Mouse (Mus musculus): ENCODE measurements around the gene Wnt1.
"Not testable (repeated sequence)": the region's sequence is repeated elsewhere in the genome, so short reads cannot be mapped to it uniquely, and the experiment has no call there.

The Wnt1 gene

DNA sequence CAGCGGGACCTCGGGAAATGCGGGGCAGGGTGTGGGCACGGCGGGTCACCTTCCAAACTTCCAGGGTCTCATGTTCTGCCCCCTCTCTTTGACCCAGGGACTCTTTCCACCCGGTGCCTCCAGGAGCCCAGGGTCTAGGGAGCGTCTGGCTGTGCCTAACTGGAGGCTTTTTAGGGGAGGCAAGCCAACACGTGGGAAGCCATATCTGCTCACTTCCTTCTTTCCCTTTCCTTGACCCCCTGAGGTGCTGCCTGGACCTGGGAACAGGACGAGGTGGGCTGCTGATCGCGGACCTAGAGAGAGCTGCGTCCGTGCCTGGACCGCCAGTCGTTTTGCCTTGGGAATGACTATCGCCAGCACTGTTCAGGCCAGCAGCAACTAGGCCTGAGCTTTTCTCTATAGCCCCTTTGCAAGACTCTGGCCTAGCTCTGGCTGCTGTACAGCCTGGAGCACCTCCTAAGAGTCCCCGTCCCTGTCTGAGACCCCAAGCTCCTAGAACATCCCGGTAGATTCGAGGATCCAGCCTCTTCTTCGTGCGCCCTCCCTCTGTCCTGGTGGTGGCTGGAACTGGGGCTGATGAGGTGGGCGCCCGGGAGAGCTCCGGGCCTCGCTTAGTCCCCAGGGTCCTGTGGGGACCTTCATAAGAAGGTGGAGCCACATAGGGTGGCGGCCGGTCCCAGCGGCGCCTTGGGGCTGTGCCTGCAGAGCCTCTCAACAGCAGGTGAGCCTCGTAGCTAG lies 16.6 kb downstream of the Wnt1 start:
- DNase-seq (ENCODE audit: low spot score) = no peak

GRCm38 (mm10) chr15:98806809-98807770 lies 17.4 kb downstream of the Wnt1 start:
- no peak for DNase-seq (ENCODE audit: low spot score)

GRCm38 (mm10) chr15:98807895-98808650 lies 18.4 kb downstream of the Wnt1 start:
- peak; percentile 72 for DNase-seq (ENCODE audit: low spot score)

DNA sequence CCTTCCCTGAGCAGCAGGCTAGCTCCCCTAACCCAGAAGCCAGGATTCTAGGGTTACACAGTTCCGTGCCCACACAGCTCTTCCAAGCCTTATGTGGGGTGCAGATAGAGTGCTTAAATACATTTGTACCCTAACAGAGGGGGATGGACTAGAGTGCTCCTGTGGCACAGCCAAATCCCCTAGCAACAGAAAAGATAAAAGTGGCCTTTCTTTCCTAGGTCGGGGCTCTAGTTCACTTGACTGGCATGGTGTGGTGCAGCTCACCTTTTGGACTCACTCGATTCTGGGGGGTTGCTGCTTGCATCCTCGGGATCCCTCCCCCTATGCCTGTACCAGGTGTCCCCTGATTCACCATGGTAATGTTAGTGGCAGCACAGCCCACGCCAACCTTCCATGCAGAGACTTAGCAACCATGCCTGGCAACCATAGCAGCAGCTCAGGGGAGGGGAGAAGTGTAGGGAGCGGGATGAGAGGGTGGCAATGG lies 19.0 kb downstream of the Wnt1 start:
- DNase-seq (ENCODE audit: low spot score) = no peak

DNA sequence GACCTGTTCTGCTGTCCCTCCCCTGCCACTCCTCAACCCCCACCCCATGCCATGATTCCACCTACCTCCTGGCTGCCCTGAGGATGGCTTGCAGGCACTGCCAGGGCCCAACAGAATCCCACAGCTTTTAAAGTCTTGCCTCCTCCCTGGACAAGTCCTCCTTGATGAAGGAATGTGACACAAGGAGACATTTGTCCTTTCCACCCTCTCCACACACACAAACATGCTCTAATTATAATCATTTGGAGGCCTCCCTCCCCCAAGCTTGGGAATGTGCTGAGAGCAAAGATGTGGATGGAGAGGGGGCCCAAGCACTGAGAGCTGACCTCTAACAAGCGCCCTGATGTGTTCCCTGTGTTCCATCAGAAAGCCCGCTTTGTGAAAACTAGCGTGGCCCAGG lies 19.7 kb downstream of the Wnt1 start, which contains the start of gene Ddn:
Ddn (minus strand) TSS at position 101 of the 400 bp plus-strand sequence.
- DNase-seq (ENCODE audit: low spot score) = no peak

GRCm38 (mm10) chr15:98810212-98810611 lies 20.6 kb downstream of the Wnt1 start:
- not testable (repeated sequence) for DNase-seq (ENCODE audit: low spot score)

- DNase-seq (ENCODE audit: low spot score) = no peak
Observed at GRCm38 (mm10) chr15:98812741-98813424, 23.2 kb downstream of the Wnt1 start.

DNA sequence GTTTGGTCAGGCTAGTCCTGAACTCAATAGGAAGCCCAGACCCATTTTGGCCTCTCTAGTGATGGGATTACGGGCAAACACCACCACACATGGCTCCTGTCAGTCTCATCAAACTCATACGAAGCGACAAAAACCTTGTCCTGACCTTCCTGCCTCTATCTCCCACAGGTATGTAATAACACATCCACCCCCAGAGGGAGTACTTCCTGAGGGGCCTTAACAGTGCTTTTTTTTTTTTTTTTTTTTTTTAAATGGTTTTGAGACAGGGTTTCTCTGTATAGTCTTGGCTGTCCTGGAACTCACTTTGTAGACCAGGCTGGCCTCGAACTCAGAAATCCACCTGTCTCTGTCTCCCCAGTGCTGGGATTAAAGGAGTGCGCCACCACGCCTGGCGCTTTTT lies 28.5 kb downstream of the Wnt1 start:
- DNase-seq (ENCODE audit: low spot score) = no peak

GRCm38 (mm10) chr15:98820937-98821336 lies 31.3 kb downstream of the Wnt1 start:
- no peak for DNase-seq (ENCODE audit: low spot score)

DNA sequence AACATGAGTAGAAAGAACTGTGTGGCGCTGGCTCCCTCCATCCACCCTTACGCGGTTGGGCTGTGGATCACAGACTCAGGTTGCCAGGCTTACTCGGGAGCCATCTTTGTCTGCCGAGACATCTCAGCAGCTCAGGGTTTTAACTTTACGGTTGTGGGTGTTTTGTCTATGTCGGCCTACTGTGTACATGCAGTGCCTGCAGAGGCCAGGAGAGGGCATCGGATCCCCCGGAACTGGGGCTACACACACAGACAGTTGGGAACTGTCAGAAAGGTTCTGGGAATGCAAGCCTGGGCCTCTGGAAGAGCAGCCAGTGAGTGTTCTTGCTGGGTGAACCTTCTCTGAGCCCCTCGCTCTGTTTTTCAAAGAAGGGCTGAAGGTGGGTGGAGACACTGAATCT lies 31.7 kb downstream of the Wnt1 start:
- peak; percentile 62 for DNase-seq (ENCODE audit: low spot score)

DNA sequence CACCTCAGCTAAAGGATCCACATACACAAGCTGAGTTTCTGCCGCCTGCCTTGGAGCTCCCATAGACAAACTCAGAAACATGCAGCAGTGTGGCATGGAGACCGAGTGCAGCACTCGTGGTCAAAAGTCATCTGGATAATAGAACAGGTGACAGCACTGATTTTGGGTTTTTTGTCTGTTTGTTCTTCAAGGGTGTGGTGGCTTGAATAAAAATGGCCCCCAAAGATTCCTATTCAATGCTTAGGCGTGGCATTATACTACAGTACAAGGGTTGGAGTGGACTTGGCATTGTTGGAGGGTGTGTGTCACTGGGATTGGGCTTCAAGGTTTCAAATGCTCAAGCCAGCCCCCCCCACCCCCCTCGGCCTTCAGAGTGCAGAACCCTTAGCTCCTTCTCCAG lies 32.5 kb downstream of the Wnt1 start:
- no peak for DNase-seq (ENCODE audit: low spot score)

DNA sequence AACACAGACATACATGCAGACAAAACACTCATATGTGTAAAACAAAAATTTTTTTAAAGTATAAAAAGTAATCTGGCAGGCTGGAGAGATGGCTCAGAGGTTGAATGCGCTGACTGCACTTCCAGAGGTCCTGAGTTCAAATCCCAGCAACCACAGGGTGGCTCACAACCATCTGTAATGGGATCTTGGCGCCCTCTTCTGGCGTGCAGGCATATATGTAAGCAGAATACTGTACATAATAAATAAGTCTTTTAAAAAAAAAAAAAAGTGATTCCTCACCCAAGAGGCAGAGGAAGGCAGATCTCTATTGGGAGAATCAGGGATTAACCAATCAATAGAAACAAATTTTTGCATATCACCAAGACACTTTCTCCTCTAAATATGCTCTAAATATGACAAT lies 33.8 kb downstream of the Wnt1 start:
- DNase-seq (ENCODE audit: low spot score) = peak; percentile 34

DNA sequence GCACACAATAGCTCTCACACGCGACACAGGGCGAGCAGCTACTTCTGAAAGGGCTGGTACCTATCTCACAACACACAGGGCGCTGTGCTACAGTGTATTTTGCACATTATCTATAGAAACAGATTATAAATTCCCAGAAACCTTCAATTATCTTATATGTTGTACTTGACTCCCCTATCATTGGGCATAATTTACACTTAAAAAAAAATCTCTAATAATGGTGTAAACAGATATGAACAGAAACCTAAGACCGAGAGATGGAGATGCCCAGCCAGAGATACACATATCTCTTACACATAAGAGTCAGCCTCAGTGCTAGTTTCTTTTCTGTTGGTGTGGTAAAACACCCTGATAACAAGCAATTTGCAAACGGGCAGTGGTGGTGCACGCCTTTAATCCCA lies 38.0 kb downstream of the Wnt1 start:
- DNase-seq (ENCODE audit: low spot score) = no peak

GRCm38 (mm10) chr15:98830736-98831683 lies 41.4 kb downstream of the Wnt1 start, which contains the start of gene Prkag1:
Prkag1 (minus strand) TSS chr15:98831521.
- DNase-seq (ENCODE audit: low spot score) = peak; percentile 99

- DNase-seq (ENCODE audit: low spot score) = no peak
Observed at GRCm38 (mm10) chr15:98831684-98832035, 42.0 kb downstream of the Wnt1 start.

DNA sequence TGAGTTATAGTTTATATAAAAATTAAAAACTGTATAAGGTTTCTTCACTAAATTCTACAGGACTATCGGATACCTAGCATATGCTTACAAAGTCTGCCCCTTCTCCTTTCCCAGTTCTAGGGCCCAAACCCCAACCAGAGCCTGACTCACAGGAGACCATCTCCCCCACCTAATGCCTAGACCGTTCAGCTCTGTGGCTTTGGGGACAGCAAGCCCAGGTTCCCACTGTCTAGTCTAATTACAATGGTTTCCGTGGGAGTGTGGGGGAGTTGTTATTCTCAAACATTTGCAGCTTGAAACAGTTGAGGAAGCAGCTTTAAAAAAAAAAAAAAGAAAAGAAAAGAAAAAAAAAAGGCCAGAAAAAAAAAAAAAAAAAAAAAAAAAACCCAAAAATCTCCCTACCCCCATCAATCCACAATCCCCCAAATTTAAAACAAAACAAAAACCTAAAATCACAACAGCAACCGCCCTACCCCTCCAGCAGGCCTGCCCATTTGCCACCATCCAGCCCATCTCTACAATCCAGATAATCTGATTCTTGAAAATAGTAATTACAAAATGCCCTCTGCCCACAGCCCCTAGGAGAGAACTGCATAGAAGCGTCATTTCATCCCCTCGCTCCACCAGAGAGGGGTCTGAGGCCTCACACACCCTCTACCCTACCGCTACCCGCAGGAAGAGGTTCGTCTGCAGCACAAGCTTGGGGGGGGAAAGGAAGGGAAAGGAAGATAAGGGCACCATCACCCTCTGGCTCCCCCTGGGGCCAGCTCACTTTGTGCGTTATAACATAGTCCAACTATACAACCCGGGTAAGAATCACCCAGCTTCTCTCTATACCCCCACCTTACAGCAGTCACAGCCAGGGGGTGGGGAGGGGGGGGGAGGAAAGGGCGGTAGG lies 42.8 kb downstream of the Wnt1 start:
- DNase-seq (ENCODE audit: low spot score) = peak; percentile 69

- no peak for DNase-seq (ENCODE audit: low spot score)
Observed at GRCm38 (mm10) chr15:98833281-98833680, 43.6 kb downstream of the Wnt1 start.

GRCm38 (mm10) chr15:98834059-98834458 lies 44.4 kb downstream of the Wnt1 start:
- no peak for DNase-seq (ENCODE audit: low spot score)

GRCm38 (mm10) chr15:98835291-98835690 lies 45.6 kb downstream of the Wnt1 start:
- no peak for DNase-seq (ENCODE audit: low spot score)

Measured in T-cell, adult 2 months (primary cell).